Mouse (Mus musculus): ENCODE data around the gene Mst1r.

Gene Mst1r

GRCm38 (mm10) chr9:107950460-107951355, 44.0 kb downstream of the Mst1r start:
- intact Hi-C loops (cut with DNase I): no loop called here

GRCm38 (mm10) chr9:107955613-107956289, 49.1 kb downstream of the Mst1r start:
- intact Hi-C loops (cut with DNase I): no loop called here

- intact Hi-C loops (cut with DNase I): no loop called here
Measured at GRCm38 (mm10) chr9:107957141-107957540, 50.5 kb downstream of the Mst1r start.

- intact Hi-C loops (cut with DNase I): loop anchor here (5.0 kb wide), 3 partner anchors 42 to 92 kb away; partner anchors contain the start of genes Amigo3 and Ip6k1
Measured at GRCm38 (mm10) chr9:107959896-107960295, 53.2 kb downstream of the Mst1r start.

- intact Hi-C loops (cut with DNase I): loop anchor here (5.0 kb wide), 3 partner anchors 41 to 91 kb away; partner anchors contain the start of genes Amigo3 and Ip6k1
Measured at GRCm38 (mm10) chr9:107960928-107961327, 54.3 kb downstream of the Mst1r start.

- intact Hi-C loops (cut with DNase I): loop anchor here (5.0 kb wide), 3 partner anchors 41 to 91 kb away; partner anchors contain the start of genes Amigo3 and Ip6k1
Measured at GRCm38 (mm10) chr9:107961351-107961762, 54.7 kb downstream of the Mst1r start.

- intact Hi-C loops (cut with DNase I): loop anchor here (2.0 to 5.0 kb wide), 5 partner anchors 25 to 105 kb away; partner anchors contain the start of genes Amigo3 and Ip6k1
Measured at GRCm38 (mm10) chr9:107961881-107962280, 55.2 kb downstream of the Mst1r start.

GRCm38 (mm10) chr9:107962916-107963315, 56.2 kb downstream of the Mst1r start:
- intact Hi-C loops (cut with DNase I): loop anchor here (2.0 to 5.0 kb wide), 5 partner anchors 24 to 104 kb away; partner anchors contain the start of genes Amigo3 and Ip6k1

GRCm38 (mm10) chr9:107963700-107964099, 57.0 kb downstream of the Mst1r start:
- intact Hi-C loops (cut with DNase I): loop anchor here (2.0 to 5.0 kb wide), 5 partner anchors 23 to 103 kb away; partner anchors contain the start of genes Amigo3 and Ip6k1

- intact Hi-C loops (cut with DNase I): loop anchor here (5.0 kb wide), 3 partner anchors 38 to 88 kb away; partner anchors contain the start of genes Amigo3 and Ip6k1
Measured at GRCm38 (mm10) chr9:107964681-107965080, 58.0 kb downstream of the Mst1r start.

GRCm38 (mm10) chr9:107966676-107967075, 60.0 kb downstream of the Mst1r start:
- intact Hi-C loops (cut with DNase I): no loop called here

GRCm38 (mm10) chr9:107967437-107967836, 60.8 kb downstream of the Mst1r start:
- intact Hi-C loops (cut with DNase I): no loop called here

- intact Hi-C loops (cut with DNase I): no loop called here
Measured at GRCm38 (mm10) chr9:107968531-107968930, 61.9 kb downstream of the Mst1r start.

Measured in adrenal gland (tissue).